Mouse (Mus musculus) embryonic facial prominence, embryonic 10.5 days (tissue): ENCODE measurements around the gene Dync2h1. TPM values are rescaled to one million over a fixed set of nuclear protein-coding genes. Genes with fewer than 3 reads are reported as not detected.

ENCODE experiments used
- DNase-seq: peaks from one replicate; pipeline ENCODE4 v3.0.0-alpha.2; 2017; ENCODE audit warnings: low spot score
- H3K27ac ChIP-seq: fragments of 300-500 bp; sonication (generic); replicated peaks from 2 replicates; pipeline ENCODE4 v1.5.1; 2016; ENCODE audit warnings: mild to moderate bottlenecking
- H3K27me3 ChIP-seq: fragments of 300-500 bp; sonication (generic); replicated peaks from 2 replicates; pipeline ENCODE4 v1.6.1; 2016; ENCODE audit warnings: low read depth, mild to moderate bottlenecking; ENCODE audit not compliant: poor library complexity, severe bottlenecking
- H3K36me3 ChIP-seq: fragments of 300-500 bp; sonication (generic); replicated peaks from 2 replicates; pipeline ENCODE4 v1.6.1; 2016; ENCODE audit warnings: mild to moderate bottlenecking, moderate library complexity
- H3K4me1 ChIP-seq: fragments of 300-500 bp; sonication (generic); 2 replicates; pipeline ENCODE4 v1.6.1; 2016
- H3K4me3 ChIP-seq: fragments of 300-500 bp; sonication (generic); 2 replicates; pipeline ENCODE4 v1.5.1; 2016; ENCODE audit warnings: mild to moderate bottlenecking, moderate library complexity
- H3K9me3 ChIP-seq: fragments of 300-500 bp; sonication (generic); 2 replicates; pipeline ENCODE4 v1.6.1; 2016; ENCODE audit warnings: mild to moderate bottlenecking
- WGBS: fragments of 180-500 bp; shearing (Covaris S2); methylation state at CpG from one replicate; pipeline ENCODE4 v1.1.7; 2016; 5-methylcytosine and 5-hydroxymethylcytosine counted together
- polyA plus RNA-seq: library from polyadenylated mRNA; unstranded; fragments of >200 nt; fragmentation: Nextera tagmentation; extraction: Ambion mirVana; gene quantifications from 2 replicates; pipeline ENCODE4 v1.2.1, GENCODE M21; 2016

The Dync2h1 gene
- polyA plus RNA-seq, 1 experiment from 2014 or later, result 23.2 TPM

DNA sequence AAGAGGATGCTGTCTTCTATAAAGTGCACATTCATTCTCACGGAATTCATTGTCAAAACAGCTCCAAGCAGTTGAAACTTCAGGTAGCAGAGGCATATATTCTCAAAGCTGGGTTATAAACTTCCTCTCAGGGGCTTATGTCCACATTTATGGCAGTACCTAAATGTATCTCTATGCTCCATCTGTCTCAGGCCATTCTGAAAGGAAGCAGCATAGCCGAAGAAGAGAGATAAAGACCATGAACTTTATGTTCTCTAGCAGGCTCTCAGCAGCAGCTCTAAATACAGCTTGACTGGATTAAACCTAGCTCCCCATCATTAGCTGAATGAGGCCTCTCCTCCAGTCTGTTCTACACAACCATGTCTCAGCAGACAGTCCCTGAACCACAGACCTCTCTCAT is 29.9 kb downstream of the Dync2h1 start:
- no peaks in the 10 kb centered on the region for H3K4me1 ChIP-seq
- no peak overlapping the region for H3K27ac ChIP-seq
- WGBS, result 90% methylated on average over 2 of the region's 2 CpGs
- no peaks in the 10 kb centered on the region for H3K9me3 ChIP-seq
- no peak overlapping the region for H3K4me3 ChIP-seq
- peaks cover 72% of the 10 kb centered on the region for H3K36me3 ChIP-seq
- H3K27me3 ChIP-seq, result no peaks in the 10 kb centered on the region
- no peak for DNase-seq

- no peak for DNase-seq
- 92% methylated on average over 2 of the region's 2 CpGs for WGBS
- Histone ChIP-seq H3K36me3 (peaks cover 38% of the 10 kb centered on the region), H3K27ac (no peak overlapping the region), H3K27me3 (no peaks in the 10 kb centered on the region), H3K9me3 (no peaks in the 10 kb centered on the region), H3K4me3 (no peak overlapping the region), H3K4me1 (no peaks in the 10 kb centered on the region)
These were observed 61.4 kb downstream of the Dync2h1 start for GRCm38 (mm10) chr9:7122863-7123262.

- H3K4me3 ChIP-seq, result no peak overlapping the region
- DNase-seq, result no peak
- peaks cover 34% of the 10 kb centered on the region for H3K36me3 ChIP-seq
- no peak overlapping the region for H3K27ac ChIP-seq
- 73% methylated on average over 1 of the region's 1 CpGs for WGBS
- no peaks in the 10 kb centered on the region for H3K9me3 ChIP-seq
- H3K4me1 ChIP-seq, result no peaks in the 10 kb centered on the region
- H3K27me3 ChIP-seq, result no peaks in the 10 kb centered on the region
These were observed 74.1 kb downstream of the Dync2h1 start for GRCm38 (mm10) chr9:7110166-7110565.

- H3K4me3 ChIP-seq, result no peak overlapping the region
- peaks cover 40% of the 10 kb centered on the region for H3K36me3 ChIP-seq
- no peak for DNase-seq
- no peaks in the 10 kb centered on the region for H3K9me3 ChIP-seq
- H3K27ac ChIP-seq, result no peak overlapping the region
- no peaks in the 10 kb centered on the region for H3K27me3 ChIP-seq
- H3K4me1 ChIP-seq, result no peaks in the 10 kb centered on the region
These were observed 82.9 kb downstream of the Dync2h1 start for GRCm38 (mm10) chr9:7101361-7101760.

DNA sequence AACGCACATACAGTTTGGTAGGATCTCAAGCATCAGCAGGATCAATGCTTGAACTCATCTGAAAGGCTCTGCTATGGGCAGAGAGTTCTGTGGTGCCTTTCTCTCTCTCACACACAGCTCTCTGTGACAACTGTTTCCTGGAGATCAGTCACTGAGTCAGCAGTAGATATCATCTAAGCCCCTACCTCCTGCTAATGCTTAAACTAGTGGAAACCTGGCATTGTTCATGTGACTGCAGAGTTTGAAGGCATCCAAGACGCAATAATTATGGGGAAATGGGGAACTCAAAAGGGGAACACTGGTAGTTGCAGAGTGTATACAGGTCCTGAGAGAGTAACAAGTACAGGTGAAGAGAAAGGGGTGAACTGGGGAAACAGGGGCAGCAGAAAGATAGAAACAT is 109.6 kb downstream of the Dync2h1 start:
- no peaks in the 10 kb centered on the region for H3K9me3 ChIP-seq
- H3K4me1 ChIP-seq, result no peaks in the 10 kb centered on the region
- H3K27me3 ChIP-seq, result no peaks in the 10 kb centered on the region
- 91% methylated on average over 2 of the region's 2 CpGs for WGBS
- peaks cover 57% of the 10 kb centered on the region for H3K36me3 ChIP-seq
- no peak for DNase-seq
- no peak overlapping the region for H3K4me3 ChIP-seq
- no peak overlapping the region for H3K27ac ChIP-seq

DNA sequence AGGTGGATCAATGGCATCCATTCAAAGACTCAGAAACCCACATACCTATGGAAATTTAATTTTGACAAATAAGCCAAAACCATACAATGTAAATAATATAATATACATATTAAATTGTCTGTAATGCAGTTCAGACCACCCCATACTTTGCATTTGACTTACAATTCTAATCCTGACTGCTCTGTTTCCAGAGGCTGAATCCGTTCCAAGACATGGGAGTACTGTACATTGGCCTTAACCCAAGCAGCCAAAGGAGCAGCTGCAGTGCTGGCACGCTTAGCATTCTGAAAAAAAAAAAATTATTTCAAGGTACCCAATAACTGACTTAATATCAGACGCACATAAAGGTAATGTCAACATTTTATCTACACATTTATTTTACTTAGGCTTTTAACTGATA is 113.4 kb downstream of the Dync2h1 start:
- 92% methylated on average over 3 of the region's 3 CpGs for WGBS

DNA sequence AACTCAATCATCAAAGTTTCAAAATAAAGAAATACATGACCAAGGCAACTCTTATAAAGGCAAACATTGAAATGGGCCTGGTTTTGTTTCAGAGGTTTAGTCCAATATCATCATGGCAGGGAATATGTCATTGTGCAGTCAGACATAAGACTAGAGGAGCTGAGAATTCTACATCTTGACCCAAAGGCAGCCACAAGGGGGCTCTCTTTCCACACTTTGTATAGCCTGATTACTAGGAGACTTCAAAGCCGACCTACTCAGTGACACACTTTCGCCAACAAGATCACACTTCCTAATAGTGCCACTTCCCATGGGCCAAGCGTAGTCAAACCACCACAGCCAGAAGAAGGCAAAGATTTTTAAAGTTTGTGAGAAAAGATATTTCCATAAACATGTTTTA is 133.7 kb downstream of the Dync2h1 start:
- Histone ChIP-seq H3K27me3 (no peaks in the 10 kb centered on the region), H3K4me3 (no peak overlapping the region), H3K27ac (no peak overlapping the region), H3K4me1 (no peaks in the 10 kb centered on the region), H3K36me3 (peaks cover 27% of the 10 kb centered on the region), H3K9me3 (no peaks in the 10 kb centered on the region)
- WGBS, result 77% methylated on average over 3 of the region's 3 CpGs
- peak; percentile 30 for DNase-seq

More for the DNA sequence above, 113.4 kb downstream of the Dync2h1 start:
- Histone ChIP-seq H3K27me3 (no peaks in the 10 kb centered on the region), H3K9me3 (no peaks in the 10 kb centered on the region), H3K4me3 (no peak overlapping the region), H3K36me3 (peaks cover 37% of the 10 kb centered on the region), H3K27ac (no peak overlapping the region), H3K4me1 (no peaks in the 10 kb centered on the region)
- DNase-seq, result no peak

DNA sequence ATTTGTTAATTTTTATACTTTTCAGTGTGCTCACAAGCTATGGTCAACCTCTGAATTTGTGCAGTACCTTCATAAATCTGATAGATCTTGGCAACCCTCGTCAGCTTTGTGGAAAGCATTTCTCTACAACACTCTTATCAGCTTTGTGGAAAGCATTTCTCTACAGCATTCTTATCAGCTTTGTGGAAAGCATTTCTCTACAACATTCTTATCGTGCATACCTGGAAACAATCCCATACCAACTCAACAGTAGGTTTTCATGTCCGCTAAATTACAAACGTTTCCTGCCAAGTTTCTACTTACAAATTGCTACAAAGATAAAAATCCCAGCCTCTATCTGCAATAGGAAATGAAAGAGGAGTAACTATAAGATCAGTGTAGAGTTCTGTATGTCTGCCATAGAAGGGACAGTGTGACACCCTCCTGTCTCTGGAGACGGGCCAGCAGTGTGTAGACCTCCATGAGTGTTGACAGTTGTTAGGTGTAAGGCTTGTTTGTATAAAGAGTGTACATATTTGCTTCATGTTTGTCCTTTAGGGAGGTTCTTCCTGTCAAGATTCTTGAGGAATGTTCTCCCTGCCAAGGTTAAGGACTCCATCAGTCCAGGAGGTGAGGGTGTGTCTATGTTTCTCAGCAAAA is 141.5 kb downstream of the Dync2h1 start:
- Histone ChIP-seq H3K27me3 (no peaks in the 10 kb centered on the region), H3K36me3 (peaks cover 36% of the 10 kb centered on the region), H3K4me3 (no peak overlapping the region), H3K9me3 (no peaks in the 10 kb centered on the region), H3K27ac (no peak overlapping the region), H3K4me1 (no peaks in the 10 kb centered on the region)
- DNase-seq, result no peak
- 93% methylated on average over 5 of the region's 5 CpGs for WGBS

- 92% methylated on average over 5 of the region's 5 CpGs for WGBS
- peaks cover 34% of the 10 kb centered on the region for H3K36me3 ChIP-seq
These were observed 143.0 kb downstream of the Dync2h1 start for GRCm38 (mm10) chr9:7041231-7041630.

GRCm38 (mm10) chr9:7032553-7032952 is 151.7 kb downstream of the Dync2h1 start:
- Histone ChIP-seq H3K36me3 (peaks cover 44% of the 10 kb centered on the region), H3K27ac (no peak overlapping the region), H3K27me3 (no peaks in the 10 kb centered on the region), H3K9me3 (no peaks in the 10 kb centered on the region), H3K4me3 (no peak overlapping the region), H3K4me1 (no peaks in the 10 kb centered on the region)
- WGBS, result 92% methylated on average over 2 of the region's 2 CpGs
- DNase-seq, result no peak

More at GRCm38 (mm10) chr9:7041231-7041630, 143.0 kb downstream of the Dync2h1 start:
- H3K27me3 ChIP-seq, result no peaks in the 10 kb centered on the region
- no peaks in the 10 kb centered on the region for H3K4me1 ChIP-seq
- H3K9me3 ChIP-seq, result no peaks in the 10 kb centered on the region
- H3K4me3 ChIP-seq, result no peak overlapping the region
- no peak overlapping the region for H3K27ac ChIP-seq
- no peak for DNase-seq

DNA sequence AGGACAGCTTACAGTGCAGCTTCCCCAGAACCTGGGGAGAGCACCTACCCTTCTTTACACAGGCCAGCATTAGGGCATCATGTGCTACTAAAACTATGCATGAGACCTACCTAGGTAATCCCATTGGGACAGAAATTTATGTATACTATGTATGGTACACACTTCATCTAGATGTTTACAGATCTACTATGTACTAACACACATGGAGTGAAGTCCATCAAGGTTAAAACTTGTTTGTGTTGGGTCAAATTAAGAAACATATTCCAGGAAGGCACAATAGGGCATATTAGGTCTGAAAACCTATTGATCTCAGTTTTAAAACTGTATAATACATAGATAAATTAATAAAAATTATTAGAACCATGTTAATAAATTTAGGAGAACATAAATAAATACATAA is 168.6 kb downstream of the Dync2h1 start:
- H3K27me3 ChIP-seq, result no peaks in the 10 kb centered on the region
- no peaks in the 10 kb centered on the region for H3K4me1 ChIP-seq
- no peak for DNase-seq
- no peak overlapping the region for H3K4me3 ChIP-seq
- no peak overlapping the region for H3K27ac ChIP-seq
- no peaks in the 10 kb centered on the region for H3K9me3 ChIP-seq
- peaks cover 6% of the 10 kb centered on the region; the same call in 1 of the 2 replicates for H3K36me3 ChIP-seq

GRCm38 (mm10) chr9:7014733-7015132 is 169.5 kb downstream of the Dync2h1 start:
- Histone ChIP-seq H3K4me1 (no peaks in the 10 kb centered on the region), H3K27me3 (no peaks in the 10 kb centered on the region), H3K27ac (no peak overlapping the region), H3K4me3 (no peak overlapping the region), H3K36me3 (peaks cover 3% of the 10 kb centered on the region; the same call in 1 of the 2 replicates), H3K9me3 (no peaks in the 10 kb centered on the region)
- no peak for DNase-seq
- WGBS, result 93% methylated on average over 1 of the region's 1 CpGs

DNA sequence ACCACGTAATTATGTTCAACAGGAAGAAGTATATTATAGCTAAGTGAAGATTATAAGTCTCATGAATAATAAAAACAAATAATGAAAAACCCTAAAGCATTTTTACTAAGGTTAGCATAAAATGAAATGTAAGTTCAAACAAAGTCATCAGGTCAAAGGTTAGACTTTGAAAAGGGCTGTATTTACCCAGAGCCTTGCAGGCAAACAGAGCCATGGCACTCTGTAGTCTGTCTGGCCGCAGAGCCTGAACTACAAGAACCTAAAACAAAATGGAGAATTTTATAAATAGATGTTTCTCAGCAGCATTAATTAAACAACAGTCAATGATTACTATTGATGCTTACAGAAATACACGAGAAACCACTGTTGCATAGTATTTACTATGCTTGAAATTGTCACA is 174.5 kb downstream of the Dync2h1 start:
- no peaks in the 10 kb centered on the region for H3K27me3 ChIP-seq
- H3K4me3 ChIP-seq, result no peak overlapping the region
- H3K36me3 ChIP-seq, result peaks cover 17% of the 10 kb centered on the region
- 73% methylated on average over 3 of the region's 3 CpGs for WGBS
- H3K9me3 ChIP-seq, result no peaks in the 10 kb centered on the region
- H3K4me1 ChIP-seq, result no peaks in the 10 kb centered on the region
- no peak for DNase-seq
- H3K27ac ChIP-seq, result no peak overlapping the region
